Mouse (Mus musculus): ENCODE data around the gene Olfr33. TPM values are rescaled to one million over a fixed set of nuclear protein-coding genes. Genes with fewer than 3 reads are reported as not detected.

Olfr33 gene
- polyA plus RNA-seq, 1 experiment from 2014 or later: not detected

GRCm38 (mm10) chr7:102665378-102665777, 53.5 kb downstream of the Olfr33 start:
- 46% methylated on average over 2 of the region's 2 CpGs for WGBS
- H3K9me3 ChIP-seq (replicated peaks): no peaks in the 10 kb centered on the region
- no peaks in the 10 kb centered on the region for H3K4me1 ChIP-seq
- no peaks in the 10 kb centered on the region for H3K36me3 ChIP-seq
- no peak for ATAC-seq (replicated peaks; ENCODE audit: low FRiP score)
- no peak overlapping the region for H3K27ac ChIP-seq
- H3K4me3 ChIP-seq (replicated peaks): no peak overlapping the region
- H3K9ac ChIP-seq: no peak overlapping the region
- no peak overlapping the region for H3K4me2 ChIP-seq
- H3K27me3 ChIP-seq: no peaks in the 10 kb centered on the region

GRCm38 (mm10) chr7:102664599-102664998, 54.3 kb downstream of the Olfr33 start, which contains the start of gene Olfr556:
Gene Olfr556 (plus strand): TSS chr7:102664899.
- Histone ChIP-seq H3K9ac (no peak within 1 kb of the TSS), H3K27me3 (no peaks in the 10 kb centered on the region), H3K27ac (no peak within 1 kb of the TSS), H3K4me2 (no peak within 1 kb of the TSS), H3K4me3 (replicated peaks) (no peak within 1 kb of the TSS), H3K36me3 (no peaks in the 10 kb centered on the region), H3K9me3 (replicated peaks) (no peaks in the 10 kb centered on the region), H3K4me1 (no peaks in the 10 kb centered on the region)
- 38% methylated on average over 3 of the region's 3 CpGs for WGBS
- no peak for ATAC-seq (replicated peaks; ENCODE audit: low FRiP score)

Other genes starting within 250 kb of the Olfr33 start
- gene Olfr543, start 237.4 kb downstream of the Olfr33 start, polyA plus RNA-seq (2015; fragmentation: Nextera tagmentation; extraction: Ambion mirVana): 0.38 and 0.48 TPM in 2 replicates
- 0.09 TPM in 1 of 2 replicates, not detected in the other for gene Olfr544, start 230.8 kb downstream of the Olfr33 start, polyA plus RNA-seq (2015; fragmentation: Nextera tagmentation; extraction: Ambion mirVana)
- gene Olfr545, start 219.5 kb downstream of the Olfr33 start, polyA plus RNA-seq (2015; fragmentation: Nextera tagmentation; extraction: Ambion mirVana): 0.09 and 0.16 TPM in 2 replicates
- not detected in 2 replicates for gene Olfr547, start 184.3 kb downstream of the Olfr33 start, polyA plus RNA-seq (2015; fragmentation: Nextera tagmentation; extraction: Ambion mirVana)
- not detected in 2 replicates for gene Olfr548-ps1, start 178.2 kb downstream of the Olfr33 start, polyA plus RNA-seq (2015; fragmentation: Nextera tagmentation; extraction: Ambion mirVana)
- not detected in 2 replicates for gene Olfr549, start 169.2 kb downstream of the Olfr33 start, polyA plus RNA-seq (2015; fragmentation: Nextera tagmentation; extraction: Ambion mirVana)
- gene Trim21, start 153.6 kb downstream of the Olfr33 start, polyA plus RNA-seq (2015; fragmentation: Nextera tagmentation; extraction: Ambion mirVana): 0.17 and 0.44 TPM in 2 replicates
- not detected in 2 replicates for gene Olfr550, start 147.6 kb downstream of the Olfr33 start, polyA plus RNA-seq (2015; fragmentation: Nextera tagmentation; extraction: Ambion mirVana)
- not detected in 2 replicates for gene Olfr551, start 127.2 kb downstream of the Olfr33 start, polyA plus RNA-seq (2015; fragmentation: Nextera tagmentation; extraction: Ambion mirVana)
- gene Olfr552, start 121.3 kb downstream of the Olfr33 start, polyA plus RNA-seq (2015; fragmentation: Nextera tagmentation; extraction: Ambion mirVana): not detected in 2 replicates
- not detected in 2 replicates for gene Olfr553, start 100.9 kb downstream of the Olfr33 start, polyA plus RNA-seq (2015; fragmentation: Nextera tagmentation; extraction: Ambion mirVana)
- not detected in 2 replicates for gene Olfr554, start 80.6 kb downstream of the Olfr33 start, polyA plus RNA-seq (2015; fragmentation: Nextera tagmentation; extraction: Ambion mirVana)
- not detected in 2 replicates for gene Olfr555, start 60.2 kb downstream of the Olfr33 start, polyA plus RNA-seq (2015; fragmentation: Nextera tagmentation; extraction: Ambion mirVana)
- not detected in 2 replicates for gene Olfr556, start 54.2 kb downstream of the Olfr33 start, polyA plus RNA-seq (2015; fragmentation: Nextera tagmentation; extraction: Ambion mirVana)
- gene Trim68, start 31.7 kb downstream of the Olfr33 start, polyA plus RNA-seq (2015; fragmentation: Nextera tagmentation; extraction: Ambion mirVana): 13.0 and 15.5 TPM in 2 replicates
- not detected in 2 replicates for gene Olfr557, start 23.2 kb downstream of the Olfr33 start, polyA plus RNA-seq (2015; fragmentation: Nextera tagmentation; extraction: Ambion mirVana)
- 0.78 and 0.81 TPM in 2 replicates for gene Olfr558, start 16.9 kb downstream of the Olfr33 start, polyA plus RNA-seq (2015; fragmentation: Nextera tagmentation; extraction: Ambion mirVana)
- gene Olfr559, start 8.4 kb upstream of the Olfr33 start, polyA plus RNA-seq (2015; fragmentation: Nextera tagmentation; extraction: Ambion mirVana): not detected in 2 replicates
- not detected in 2 replicates for gene Olfr560, start 40.3 kb upstream of the Olfr33 start, polyA plus RNA-seq (2015; fragmentation: Nextera tagmentation; extraction: Ambion mirVana)
- gene Olfr78, start 40.4 kb upstream of the Olfr33 start, polyA plus RNA-seq (2015; fragmentation: Nextera tagmentation; extraction: Ambion mirVana): 0.27 and 0.48 TPM in 2 replicates
- gene Olfr561, start 52.2 kb upstream of the Olfr33 start, polyA plus RNA-seq (2015; fragmentation: Nextera tagmentation; extraction: Ambion mirVana): not detected in 2 replicates
- not detected in 2 replicates for gene Olfr564, start 84.4 kb upstream of the Olfr33 start, polyA plus RNA-seq (2015; fragmentation: Nextera tagmentation; extraction: Ambion mirVana)
- not detected in 2 replicates for gene Olfr566, start 139.7 kb upstream of the Olfr33 start, polyA plus RNA-seq (2015; fragmentation: Nextera tagmentation; extraction: Ambion mirVana)
- gene Olfr568, start 158.1 kb upstream of the Olfr33 start, polyA plus RNA-seq (2015; fragmentation: Nextera tagmentation; extraction: Ambion mirVana): not detected in 2 replicates
- not detected in 2 replicates for gene Olfr569, start 171.8 kb upstream of the Olfr33 start, polyA plus RNA-seq (2015; fragmentation: Nextera tagmentation; extraction: Ambion mirVana)
- not detected in 2 replicates for gene Olfr570, start 175.5 kb upstream of the Olfr33 start, polyA plus RNA-seq (2015; fragmentation: Nextera tagmentation; extraction: Ambion mirVana)
- gene Olfr571, start 198.5 kb upstream of the Olfr33 start, polyA plus RNA-seq (2015; fragmentation: Nextera tagmentation; extraction: Ambion mirVana): not detected in 2 replicates
- gene Olfr572, start 205.3 kb upstream of the Olfr33 start, polyA plus RNA-seq (2015; fragmentation: Nextera tagmentation; extraction: Ambion mirVana): not detected in 2 replicates
- not detected in 2 replicates for gene Olfr573-ps1, start 223.5 kb upstream of the Olfr33 start, polyA plus RNA-seq (2015; fragmentation: Nextera tagmentation; extraction: Ambion mirVana)
- not detected in 2 replicates for gene Olfr574, start 229.4 kb upstream of the Olfr33 start, polyA plus RNA-seq (2015; fragmentation: Nextera tagmentation; extraction: Ambion mirVana)
- gene Olfr575, start 239.7 kb upstream of the Olfr33 start, polyA plus RNA-seq (2015; fragmentation: Nextera tagmentation; extraction: Ambion mirVana): not detected in 2 replicates
- not detected in 2 replicates for gene Olfr576, start 243.6 kb upstream of the Olfr33 start, polyA plus RNA-seq (2015; fragmentation: Nextera tagmentation; extraction: Ambion mirVana)